Mouse (Mus musculus) thymus, adult 2 months (tissue): ENCODE data around the gene Raet1e.

Experiments used
- CTCF ChIP-seq: fragments of 200-500 bp; IDR thresholded peaks from 2 replicates; pipeline ENCODE4 v1.5.1; 2012; ENCODE audit warnings: mild to moderate bottlenecking, control low read depth, low read length, moderate library complexity, borderline replicate concordance; ENCODE audit not compliant: control insufficient read depth, poor library complexity, insufficient read depth; ENCODE audit errors: extremely low read depth
- POLR2A ChIP-seq: fragments of 200-500 bp; IDR thresholded peaks from 2 replicates; pipeline ENCODE4 v1.6.1; 2012; ENCODE audit warnings: mild to moderate bottlenecking, low read length, control low read depth, moderate library complexity; ENCODE audit not compliant: control insufficient read depth, poor library complexity, insufficient read depth; ENCODE audit errors: extremely low read depth

DNA sequence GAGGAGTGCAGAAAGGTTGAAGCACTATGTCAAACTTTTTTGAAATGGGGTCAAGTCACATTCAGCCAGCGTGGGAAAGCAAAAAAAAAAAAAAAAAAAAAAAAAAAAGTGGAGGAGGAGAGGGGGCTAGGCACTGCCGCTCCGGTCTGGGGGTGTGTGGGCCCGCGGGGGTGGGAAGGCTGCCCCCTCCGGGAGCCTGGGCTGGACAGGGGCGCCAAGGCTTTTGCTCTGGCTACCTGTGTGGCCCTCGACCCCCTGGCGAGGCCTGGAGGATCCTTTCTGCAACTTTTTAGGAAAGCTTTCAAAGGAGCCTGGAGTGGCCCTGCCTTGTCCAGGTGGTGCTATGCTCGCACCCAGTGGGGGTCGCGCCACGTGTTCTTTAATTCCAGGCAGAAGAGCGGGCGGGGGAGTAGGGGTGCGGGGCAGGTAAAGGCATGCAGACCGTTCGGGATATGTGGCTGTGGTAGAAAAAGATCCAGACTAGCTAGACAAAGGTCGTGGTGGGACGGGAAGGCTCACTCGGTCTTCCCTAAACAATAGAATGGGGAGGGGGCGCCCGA is 1.3 kb downstream of the Raet1e start:
- TF ChIP-seq CTCF = no peak
- TF ChIP-seq POLR2A = no peak
